Mouse (Mus musculus) stomach, postnatal 0 days (tissue): Measurements from ENCODE around the gene Egfem1. TPM values are rescaled to one million over a fixed set of nuclear protein-coding genes. Genes with fewer than 3 reads are reported as not detected.

Experiments used
- ATAC-seq: fragments of 200-750 bp; cut with Nextera tagmentation; 2 replicates; pipeline ENCODE4 v1.8.0; 2017; ENCODE audit not compliant: low FRiP score, low TSS enrichment
- DNase-seq: peaks from one replicate; pipeline ENCODE4 v3.0.0-alpha.2; 2016; ENCODE audit warnings: low spot score
- H3K27ac ChIP-seq: fragments of 300-500 bp; sonication (generic); replicated peaks from 2 replicates; pipeline ENCODE4 v1.5.1; 2014; ENCODE audit warnings: mild to moderate bottlenecking, control low read depth
- H3K27me3 ChIP-seq: fragments of 300-500 bp; sonication (generic); 2 replicates; pipeline ENCODE4 v1.6.1; 2014; ENCODE audit warnings: low read length; ENCODE audit not compliant: control insufficient read depth, insufficient read depth
- H3K36me3 ChIP-seq: fragments of 300-500 bp; sonication (generic); 2 replicates; pipeline ENCODE4 v1.6.1; 2014; ENCODE audit warnings: low read length, mixed read lengths; ENCODE audit not compliant: control insufficient read depth, insufficient read depth
- H3K4me1 ChIP-seq: fragments of 300-500 bp; sonication (generic); replicated peaks from 2 replicates; pipeline ENCODE4 v1.6.1; 2014; ENCODE audit warnings: antibody characterized with exemption; ENCODE audit not compliant: control insufficient read depth, insufficient read depth
- H3K4me2 ChIP-seq: fragments of 300-500 bp; sonication (generic); replicated peaks from 2 replicates; pipeline ENCODE4 v1.6.1; 2014; ENCODE audit warnings: low read depth, mild to moderate bottlenecking, control low read depth, moderate library complexity
- H3K4me3 ChIP-seq: fragments of 300-500 bp; sonication (generic); 2 replicates; pipeline ENCODE4 v1.5.1; 2014; ENCODE audit warnings: low read depth, low read length, control low read depth
- H3K9ac ChIP-seq: fragments of 300-500 bp; sonication (generic); 2 replicates; pipeline ENCODE4 v1.6.1; 2014; ENCODE audit warnings: mild to moderate bottlenecking, low read length, control low read depth, mixed read lengths
- H3K9me3 ChIP-seq: fragments of 300-500 bp; sonication (generic); 2 replicates; pipeline ENCODE4 v1.6.1; 2016; ENCODE audit warnings: low read length; ENCODE audit not compliant: control insufficient read depth
- CTCF ChIP-seq: IDR thresholded peaks from 2 replicates; pipeline ENCODE4 v1.5.1; 2016; ENCODE audit warnings: antibody characterized with exemption, low read depth, mild to moderate bottlenecking, moderate library complexity
- EP300 ChIP-seq: optimal IDR thresholded peaks from 2 replicates; pipeline ENCODE3; 2016; ENCODE audit warnings: antibody characterized with exemption
- WGBS: fragments of 180-500 bp; shearing (Covaris S2); extraction: QIAGEN DNeasy Blood & Tissue Kit; methylation state at CpG from one replicate; pipeline ENCODE4 v1.1.7; 2014; 5-methylcytosine and 5-hydroxymethylcytosine counted together
- microRNA counts: library from miRNA; unstranded; fragments of <30 nt; microRNA quantifications from one replicate; lab custom pipeline; 2015
- microRNA-seq: library from miRNA; unstranded; fragments of <30 nt; microRNA quantifications from one replicate; pipeline ENCODE4, GENCODE M21; 2016
- polyA plus RNA-seq: library from polyadenylated mRNA; unstranded; fragments of >200 nt; fragmentation: Nextera tagmentation; extraction: Ambion mirVana; gene quantifications from 2 replicates; pipeline ENCODE4 v1.2.1, GENCODE M21; 2015

Gene Egfem1
- polyA plus RNA-seq, 1 experiment from 2014 or later: 0.16 TPM

GRCm38 (mm10) chr3:29730062-29730760, 648.4 kb downstream of the Egfem1 start:
- H3K9me3 ChIP-seq: no peaks in the 10 kb centered on the region
- no peaks in the 10 kb centered on the region for H3K4me1 ChIP-seq
- H3K9ac ChIP-seq: no peak overlapping the region
- no peak overlapping the region for H3K4me3 ChIP-seq
- H3K4me2 ChIP-seq: no peak overlapping the region
- 16% methylated on average over 4 of the region's 4 CpGs for WGBS
- peak; percentile 55 for DNase-seq
- no peaks in the 10 kb centered on the region for H3K36me3 ChIP-seq
- no peaks in the 10 kb centered on the region for H3K27me3 ChIP-seq
- TF ChIP-seq EP300 (no peak), CTCF (peak; percentile 79)
- no peak for ATAC-seq
- no peak overlapping the region for H3K27ac ChIP-seq

- 69% methylated on average over 1 of the region's 1 CpGs for WGBS
- no peaks in the 10 kb centered on the region for H3K27me3 ChIP-seq
- H3K4me2 ChIP-seq: no peak overlapping the region
- no peak for TF ChIP-seq EP300
- TF ChIP-seq CTCF: no peak
- ATAC-seq (no peak), DNase-seq (no peak)
- no peak overlapping the region for H3K4me3 ChIP-seq
- no peaks in the 10 kb centered on the region for H3K4me1 ChIP-seq
- no peak overlapping the region for H3K27ac ChIP-seq
- no peak overlapping the region for H3K9ac ChIP-seq
- H3K9me3 ChIP-seq: no peaks in the 10 kb centered on the region
- H3K36me3 ChIP-seq: no peaks in the 10 kb centered on the region
These were observed 649.7 kb downstream of the Egfem1 start for GRCm38 (mm10) chr3:29731509-29731908.

GRCm38 (mm10) chr3:29732626-29733025, 650.8 kb downstream of the Egfem1 start:
- 38% methylated on average over 4 of the region's 4 CpGs for WGBS
- no peak for TF ChIP-seq CTCF
- TF ChIP-seq EP300: no peak
- Histone ChIP-seq H3K4me3 (no peak overlapping the region), H3K9me3 (no peaks in the 10 kb centered on the region), H3K27ac (no peak overlapping the region), H3K27me3 (no peaks in the 10 kb centered on the region), H3K9ac (no peak overlapping the region), H3K36me3 (no peaks in the 10 kb centered on the region), H3K4me1 (no peaks in the 10 kb centered on the region), H3K4me2 (no peak overlapping the region)
- DNase-seq: no peak
- ATAC-seq: no peak

DNA sequence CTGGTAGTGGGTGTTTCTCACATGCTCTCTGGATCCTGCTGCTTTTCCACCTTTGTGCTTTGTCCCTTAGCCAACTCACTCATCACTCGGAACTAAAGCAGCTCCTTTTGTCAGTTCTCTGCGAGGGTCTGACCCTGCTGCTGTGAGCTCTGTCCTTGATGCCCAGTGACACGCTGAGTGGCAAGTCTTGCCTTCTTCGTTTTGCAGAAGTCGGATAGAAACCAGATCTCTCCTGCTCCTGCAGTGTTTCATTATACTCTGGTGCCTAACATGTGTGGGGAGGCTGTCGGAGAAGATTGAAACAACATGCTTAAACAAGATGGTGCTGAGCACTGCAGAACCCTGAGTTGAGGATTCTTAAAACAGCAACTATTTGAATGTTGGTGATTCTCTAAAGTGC, 652.4 kb downstream of the Egfem1 start:
- H3K4me1 ChIP-seq: no peaks in the 10 kb centered on the region
- DNase-seq (no peak), ATAC-seq (no peak)
- no peak overlapping the region for H3K4me2 ChIP-seq
- 57% methylated on average over 6 of the region's 6 CpGs for WGBS
- no peaks in the 10 kb centered on the region for H3K9me3 ChIP-seq
- H3K27me3 ChIP-seq: no peaks in the 10 kb centered on the region
- no peak overlapping the region for H3K27ac ChIP-seq
- TF ChIP-seq CTCF: no peak
- no peak for TF ChIP-seq EP300
- no peaks in the 10 kb centered on the region for H3K36me3 ChIP-seq
- H3K4me3 ChIP-seq: no peak overlapping the region
- no peak overlapping the region for H3K9ac ChIP-seq

DNA sequence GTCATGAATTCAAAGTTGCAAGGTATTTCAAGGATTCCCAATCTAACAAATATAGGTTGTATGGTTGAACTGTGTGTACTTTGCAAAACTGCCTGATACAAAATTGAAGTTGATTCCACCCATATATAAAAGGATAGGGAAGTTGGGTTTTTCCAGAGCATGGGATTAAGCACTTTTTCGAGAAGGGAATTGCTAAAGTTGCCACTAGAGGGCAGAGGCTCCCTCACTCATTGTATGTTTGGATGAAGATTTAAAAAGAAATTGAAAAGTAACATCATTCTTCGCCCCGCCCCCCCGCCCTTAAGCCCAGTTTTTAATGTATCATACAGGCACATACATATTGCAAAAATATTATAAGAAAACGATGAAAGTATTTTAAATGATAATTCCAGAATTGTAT, 657.5 kb downstream of the Egfem1 start:
- Histone ChIP-seq H3K4me2 (no peak overlapping the region), H3K36me3 (no peaks in the 10 kb centered on the region), H3K27ac (no peak overlapping the region), H3K4me1 (no peaks in the 10 kb centered on the region), H3K9ac (no peak overlapping the region), H3K9me3 (no peaks in the 10 kb centered on the region), H3K4me3 (no peak overlapping the region), H3K27me3 (no peaks in the 10 kb centered on the region)
- no peak for DNase-seq
- ATAC-seq: no peak
- 25% methylated on average over 5 of the region's 5 CpGs for WGBS
- peak; percentile 72 for TF ChIP-seq CTCF
- no peak for TF ChIP-seq EP300

MicroRNAs within 50 kb of the gene (microRNA counts, 519-probe panel; counts per million panel counts)
- not detected for microRNA mmu-miR-551b (lab: Ali Mortazavi, UCI)

Small RNAs within 50 kb of the gene (microRNA-seq; reads per million reads assigned to microRNA genes)
- gene Mir21b: not detected
- not detected for gene Mir551b

Other genes with a start within 250 kb of the Egfem1 start
- not detected in 2 replicates for gene Gm1527, start 189.4 kb upstream of the Egfem1 start, polyA plus RNA-seq